Mouse (Mus musculus) kidney, embryonic 16.5 days (tissue): Measurements from ENCODE around the gene Prima1. TPM values are rescaled to one million over a fixed set of nuclear protein-coding genes. Genes with fewer than 3 reads are reported as not detected.

Experiments
- polyA plus RNA-seq: library from polyadenylated mRNA; unstranded; fragments of >200 nt; fragmentation: Nextera tagmentation; extraction: Ambion mirVana; gene quantifications from 2 replicates; pipeline ENCODE4 v1.2.1, GENCODE M21; 2015

Prima1 gene
- polyA plus RNA-seq, 1 experiment from 2014 or later = 0.47 TPM

Other genes with a start within 250 kb of the Prima1 start
- not detected in 2 replicates for gene Fam181a, start 68.8 kb upstream of the Prima1 start, polyA plus RNA-seq
- gene Asb2, start 113.9 kb upstream of the Prima1 start, polyA plus RNA-seq = 1.3 and 4.5 TPM in 2 replicates
- gene Otub2, start 146.5 kb upstream of the Prima1 start, polyA plus RNA-seq = 7.7 and 8.1 TPM in 2 replicates
- gene 9330161L09Rik, start 165.7 kb upstream of the Prima1 start, polyA plus RNA-seq = 0.30 TPM in 1 of 2 replicates, not detected in the other
- gene Ddx24, start 183.7 kb upstream of the Prima1 start, polyA plus RNA-seq = 74.6 and 92.1 TPM in 2 replicates
- 32.8 and 39.5 TPM in 2 replicates for gene Ifi27, start 192.1 kb upstream of the Prima1 start, polyA plus RNA-seq
- gene Ifi27l2a, start 201.5 kb upstream of the Prima1 start, polyA plus RNA-seq = 6.6 and 7.2 TPM in 2 replicates
- not detected in 2 replicates for gene Ifi27l2b, start 215.1 kb upstream of the Prima1 start, polyA plus RNA-seq